Mouse (Mus musculus): ENCODE data around the gene Serpinb9b. TPM values are rescaled to one million over a fixed set of nuclear protein-coding genes. Genes with fewer than 3 reads are reported as not detected.

Gene Serpinb9b
- under 1 TPM; 0.14 to 0.25 TPM for polyA plus RNA-seq (2012; fragmentation: generic; extraction: Trizol)

DNA sequence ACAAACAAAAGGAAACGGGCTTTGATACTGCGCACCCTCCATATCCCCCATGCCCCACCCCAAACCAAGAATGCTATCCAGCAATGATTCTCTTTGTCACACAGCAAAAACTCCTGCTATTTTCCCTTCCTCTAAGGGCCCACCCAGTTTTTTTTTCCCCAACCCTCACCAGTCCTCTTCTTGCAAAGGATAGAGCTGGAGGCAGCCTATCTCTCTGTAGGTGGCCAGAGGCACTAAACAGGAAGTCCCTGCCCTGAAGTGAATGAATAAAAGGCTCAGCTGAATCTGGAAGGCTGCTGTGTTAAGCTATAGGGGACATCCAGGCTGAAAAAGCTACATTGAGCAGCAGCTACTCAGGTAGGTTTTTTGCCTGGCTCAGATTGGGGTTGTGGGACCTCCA is at the start of gene Serpinb9b:
Gene Serpinb9b, plus strand, starts transcription at position 173 of the 400 bp plus-strand sequence.

GRCm38 (mm10) chr13:33002950-33003349 is 24.3 kb upstream of the Serpinb9b start, which contains the start of gene Serpinb9:
TSS of gene Serpinb9 (plus strand) at chr13:33003250.

GRCm38 (mm10) chr13:33078056-33078705 is 51.0 kb downstream of the Serpinb9b start, which contains the start of gene Serpinb1b:
TSS of gene Serpinb1b (plus strand) at chr13:33078575.

Other genes starting within 250 kb of the Serpinb9b start
- under 1 TPM in 1 of 2 experiments, not detected in 1; 0.01 TPM for gene Mylk4, start 243.5 kb upstream of the Serpinb9b start, polyA plus RNA-seq (2012; fragmentation: generic; extraction: Trizol)
- 10 to 100 TPM in 1 of 2 experiments, 1 to 10 TPM in 1; 6.3 to 23.6 TPM for gene Wrnip1, start 225.4 kb upstream of the Serpinb9b start, polyA plus RNA-seq (2012; fragmentation: generic; extraction: Trizol)
- gene D930007J09Rik, start 224.6 kb upstream of the Serpinb9b start, polyA plus RNA-seq (2012; fragmentation: generic; extraction: Trizol), result not detected
- gene Serpinb1a, start 176.2 kb upstream of the Serpinb9b start, polyA plus RNA-seq (2012; fragmentation: generic; extraction: Trizol), result 10 to 100 TPM in 1 of 2 experiments, 1 to 10 TPM in 1; 2.6 to 49.3 TPM
- gene Serpinb1c, start 129.2 kb upstream of the Serpinb9b start, polyA plus RNA-seq (2012; fragmentation: generic; extraction: Trizol), result under 1 TPM; 0.02 to 0.05 TPM
- gene Serpinb6b, start 62.2 kb upstream of the Serpinb9b start, polyA plus RNA-seq (2012; fragmentation: generic; extraction: Trizol), result under 1 TPM; 0.09 to 0.11 TPM
- 1 to 10 TPM in 1 of 2 experiments, under 1 TPM in 1; 0.51 to 6.3 TPM for gene Serpinb9, start 24.2 kb upstream of the Serpinb9b start, polyA plus RNA-seq (2012; fragmentation: generic; extraction: Trizol)
- under 1 TPM; 0.22 to 0.27 TPM for gene Serpinb1b, start 51.2 kb downstream of the Serpinb9b start, polyA plus RNA-seq (2012; fragmentation: generic; extraction: Trizol)
- gene Serpinb9c, start 132.3 kb downstream of the Serpinb9b start, polyA plus RNA-seq (2012; fragmentation: generic; extraction: Trizol), result not detected
- gene Serpinb9d, start 165.5 kb downstream of the Serpinb9b start, polyA plus RNA-seq (2012; fragmentation: generic; extraction: Trizol), result not detected
- not detected for gene Serpinb9e, start 222.2 kb downstream of the Serpinb9b start, polyA plus RNA-seq (2012; fragmentation: generic; extraction: Trizol)